Mouse (Mus musculus): ENCODE data around the gene Rps19. TPM values are rescaled to one million over a fixed set of nuclear protein-coding genes. Genes with fewer than 3 reads are reported as not detected.
"Not testable (repeated sequence)": the region's sequence is repeated elsewhere in the genome, so short reads cannot be mapped to it uniquely, and the experiment has no call there.

Gene Rps19
- polyA plus RNA-seq (2016; fragmentation: Nextera tagmentation; extraction: Ambion mirVana) = 2,181 and 2,235 TPM in 2 replicates

DNA sequence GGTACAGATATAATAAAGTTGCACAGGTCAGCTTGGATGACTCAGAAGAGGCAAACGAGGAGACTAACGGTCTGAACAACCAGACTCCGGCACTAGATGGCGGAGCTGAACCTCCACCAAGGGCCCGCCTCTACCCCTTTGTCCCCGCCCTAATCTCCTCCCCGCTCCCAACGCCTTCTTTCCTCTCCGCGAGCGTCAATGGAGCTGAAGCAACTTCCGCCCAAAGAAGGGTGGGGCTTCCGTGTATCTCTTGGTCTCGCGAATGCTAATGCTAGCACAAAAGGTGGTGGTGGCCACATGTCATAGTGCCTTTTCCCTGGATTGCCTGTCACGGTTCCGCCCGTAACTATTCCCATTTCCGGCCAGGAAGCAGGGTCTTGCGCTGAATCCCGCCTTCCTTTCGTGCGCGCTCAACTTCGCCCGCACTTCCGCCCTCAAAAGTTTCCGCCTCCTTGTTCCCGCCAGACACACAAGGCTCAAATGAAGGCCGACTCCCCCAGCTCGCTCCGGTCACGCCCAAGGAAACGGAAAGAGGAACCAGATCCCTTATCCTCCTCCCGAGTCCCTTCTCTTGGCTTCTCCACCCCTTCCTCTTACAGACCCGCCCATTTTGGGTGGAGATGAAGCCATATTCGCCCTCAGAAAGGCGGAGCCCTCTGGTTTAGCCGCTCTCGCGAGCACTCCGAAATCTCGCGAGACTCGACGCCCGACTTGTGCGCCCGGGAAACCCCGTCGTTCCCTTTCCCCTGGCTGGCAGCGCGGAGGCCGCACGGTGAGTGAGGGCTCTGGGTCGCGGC, at the start of gene Rps19:
Gene Rps19, plus strand, starts transcription at position 476 of the 797 bp plus-strand sequence.
- Histone ChIP-seq H3K27ac (replicated peaks) (peak within 1 kb of the TSS; percentile 99), H3K4me3 (peak within 1 kb of the TSS; percentile 99), H3K9me3 (no peaks in the 10 kb centered on the region), H3K36me3 (replicated peaks) (peaks cover 39% of the 10 kb centered on the region), H3K4me1 (peaks cover 36% of the 10 kb centered on the region), H3K27me3 (replicated peaks; ENCODE audit: low read depth, poor library complexity, severe bottlenecking) (no peaks in the 10 kb centered on the region)
- WGBS = under 1% methylated on average over 57 of the region's 57 CpGs
- peak; percentile 97 for DNase-seq (ENCODE audit: low spot score)

DNA sequence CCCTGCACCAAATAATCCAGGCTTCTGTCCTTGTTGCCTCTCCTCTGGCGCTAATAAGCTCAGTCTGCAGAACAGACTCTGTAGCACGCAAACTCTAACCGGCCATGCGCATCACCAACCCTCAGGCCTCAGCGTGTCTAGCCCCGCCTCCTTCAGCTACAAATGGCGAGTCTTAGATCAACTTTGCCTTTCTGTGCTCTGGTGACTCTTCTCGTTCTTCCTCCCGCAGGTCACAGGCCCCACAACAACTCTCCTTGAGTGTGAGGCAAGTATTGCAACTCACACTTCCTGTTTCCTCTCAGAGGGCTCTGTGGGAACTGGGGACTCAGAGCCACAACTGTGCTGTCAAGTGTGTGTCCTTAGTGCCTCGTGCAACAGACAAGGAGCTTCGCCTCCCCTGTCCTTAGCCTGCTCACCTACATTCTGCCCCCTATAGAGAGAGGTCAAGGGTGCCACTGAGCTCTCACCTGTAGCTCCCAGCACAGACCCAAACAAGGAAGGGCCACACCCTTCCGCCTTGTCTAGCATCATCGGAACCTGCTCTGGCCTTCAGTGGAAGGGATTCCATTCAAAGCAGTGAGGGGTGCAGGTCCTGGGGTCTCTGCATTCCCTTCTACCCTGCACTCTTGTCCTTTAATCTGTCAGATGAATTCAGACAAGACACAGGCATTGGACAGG, 45.3 kb upstream of the Rps19 start:
- H3K4me1 ChIP-seq = peaks cover 18% of the 10 kb centered on the region
- not testable (repeated sequence) for H3K27ac ChIP-seq (replicated peaks); H3K27me3 ChIP-seq (replicated peaks; ENCODE audit: low read depth, poor library complexity, severe bottlenecking); H3K36me3 ChIP-seq (replicated peaks); H3K9me3 ChIP-seq; DNase-seq (ENCODE audit: low spot score); H3K4me3 ChIP-seq
- WGBS = 55% methylated on average over 13 of the region's 13 CpGs

DNA sequence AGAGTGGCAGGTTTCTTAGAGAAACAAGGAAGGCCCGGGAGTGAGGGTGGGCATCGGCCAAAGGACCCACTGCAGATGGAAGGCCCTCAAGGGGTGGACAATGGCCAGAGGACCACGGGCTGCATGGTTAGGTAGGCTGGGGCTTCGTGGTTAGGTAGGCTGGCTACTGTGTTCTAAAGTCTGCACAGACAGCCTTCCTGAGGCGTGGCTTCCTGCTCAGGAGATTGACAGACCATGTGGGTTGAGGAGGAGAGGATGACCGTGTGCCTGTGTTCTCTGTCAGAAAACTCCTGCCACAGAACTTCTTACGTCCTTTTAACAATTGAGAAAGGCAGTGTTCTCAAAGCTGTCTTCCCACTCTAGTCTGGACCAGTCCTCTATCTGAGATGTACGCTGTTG, 44.8 kb upstream of the Rps19 start:
- Histone ChIP-seq H3K36me3 (replicated peaks) (no peaks in the 10 kb centered on the region), H3K4me3 (no peak overlapping the region), H3K27me3 (replicated peaks; ENCODE audit: low read depth, poor library complexity, severe bottlenecking) (no peaks in the 10 kb centered on the region), H3K4me1 (peaks cover 18% of the 10 kb centered on the region), H3K9me3 (no peaks in the 10 kb centered on the region), H3K27ac (replicated peaks) (no peak overlapping the region)
- WGBS = 75% methylated on average over 8 of the region's 8 CpGs
- DNase-seq (ENCODE audit: low spot score) = no peak

DNA sequence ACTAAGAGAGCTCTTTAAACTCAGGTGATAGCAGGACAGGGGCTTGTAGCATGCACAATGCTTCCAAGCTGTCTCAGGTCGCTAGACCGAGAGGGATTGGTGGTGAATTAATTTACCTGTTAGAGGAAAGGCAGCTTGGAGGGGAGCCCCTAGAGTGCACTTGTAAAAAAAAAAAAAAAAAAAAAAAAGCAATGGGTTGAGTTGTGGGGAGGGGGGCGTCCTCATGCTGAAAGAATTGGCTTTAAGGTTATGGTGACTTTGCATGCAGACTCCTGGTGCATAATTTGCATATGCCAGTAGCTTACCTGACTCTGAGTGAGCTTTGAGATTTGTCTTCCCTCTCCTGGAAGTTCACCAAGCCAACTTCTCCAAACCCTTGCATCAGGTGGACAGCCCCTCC, 43.8 kb upstream of the Rps19 start:
- Histone ChIP-seq H3K36me3 (replicated peaks) (no peaks in the 10 kb centered on the region), H3K4me3 (no peak overlapping the region), H3K4me1 (peaks cover 18% of the 10 kb centered on the region), H3K9me3 (no peaks in the 10 kb centered on the region), H3K27me3 (replicated peaks; ENCODE audit: low read depth, poor library complexity, severe bottlenecking) (no peaks in the 10 kb centered on the region), H3K27ac (replicated peaks) (no peak overlapping the region)
- DNase-seq (ENCODE audit: low spot score) = no peak
- 55% methylated on average over 3 of the region's 3 CpGs for WGBS

DNA sequence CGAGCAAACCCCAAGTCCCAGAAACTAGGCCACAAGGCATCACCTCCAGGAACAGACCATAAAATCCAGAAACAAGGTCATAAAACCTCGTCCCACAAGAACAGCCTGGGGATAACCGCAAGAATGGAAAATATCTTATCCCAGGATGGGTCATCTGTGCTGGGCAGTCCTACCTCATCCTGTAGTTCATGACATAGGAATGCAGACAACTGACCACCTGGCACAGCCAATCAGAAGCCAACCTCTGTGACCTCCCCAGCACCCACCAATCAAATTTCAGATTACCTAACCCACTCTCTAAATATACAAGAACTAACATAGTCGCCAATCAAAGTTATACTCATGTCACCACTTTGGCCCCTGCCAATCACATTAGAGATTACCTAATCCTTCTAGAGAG, 43.2 kb upstream of the Rps19 start:
- no peak for DNase-seq (ENCODE audit: low spot score)
- Histone ChIP-seq H3K36me3 (replicated peaks) (no peaks in the 10 kb centered on the region), H3K9me3 (no peaks in the 10 kb centered on the region), H3K4me3 (no peak overlapping the region), H3K27ac (replicated peaks) (no peak overlapping the region), H3K4me1 (peaks cover 24% of the 10 kb centered on the region), H3K27me3 (replicated peaks; ENCODE audit: low read depth, poor library complexity, severe bottlenecking) (no peaks in the 10 kb centered on the region)
- WGBS = 80% methylated on average over 4 of the region's 4 CpGs

DNA sequence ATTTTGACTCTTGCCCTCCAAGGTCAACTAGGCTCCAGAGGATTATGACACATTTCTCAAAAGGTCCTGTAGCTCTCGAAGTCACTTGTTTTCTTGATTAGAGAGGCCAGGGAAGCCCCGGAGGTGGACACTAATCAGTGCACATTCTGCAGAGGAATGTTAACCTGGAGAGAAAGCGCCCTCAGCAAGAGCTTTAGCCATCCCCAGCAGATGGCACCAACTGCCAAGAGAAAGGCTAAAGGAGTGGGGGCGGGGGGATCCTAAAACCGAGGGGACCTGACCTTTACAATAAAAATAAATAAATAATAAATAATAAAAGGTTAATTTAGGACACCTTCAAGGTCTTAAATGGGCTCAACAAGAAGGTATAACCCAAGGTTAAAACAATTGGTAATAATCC, 40.0 kb upstream of the Rps19 start:
- H3K9me3 ChIP-seq = no peaks in the 10 kb centered on the region
- H3K36me3 ChIP-seq (replicated peaks) = no peaks in the 10 kb centered on the region
- no peak overlapping the region for H3K4me3 ChIP-seq
- H3K27me3 ChIP-seq (replicated peaks; ENCODE audit: low read depth, poor library complexity, severe bottlenecking) = no peaks in the 10 kb centered on the region
- H3K27ac ChIP-seq (replicated peaks) = no peak overlapping the region
- no peak for DNase-seq (ENCODE audit: low spot score)
- peaks cover 26% of the 10 kb centered on the region for H3K4me1 ChIP-seq
- WGBS = 40% methylated on average over 5 of the region's 5 CpGs

DNA sequence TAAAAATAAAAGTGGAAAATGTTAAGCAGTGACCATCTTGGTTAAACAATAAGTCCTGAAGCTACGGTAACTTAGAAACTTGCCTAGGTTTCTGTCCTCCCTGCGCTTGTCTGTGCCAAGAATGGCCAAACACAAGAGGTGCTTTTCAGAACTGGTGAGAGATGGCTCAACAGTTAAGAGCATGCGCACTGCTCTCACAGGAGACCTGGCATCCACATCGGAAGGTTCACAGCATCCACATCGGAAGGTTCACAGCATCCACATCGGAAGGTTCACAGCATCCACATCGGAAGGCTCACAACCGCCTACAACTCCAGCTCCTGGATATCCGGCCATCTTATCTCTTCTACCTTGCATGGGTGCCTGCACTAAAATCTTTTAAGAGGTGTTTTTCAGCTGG, 39.0 kb upstream of the Rps19 start:
- Histone ChIP-seq H3K27ac (replicated peaks) (no peak overlapping the region), H3K9me3 (no peaks in the 10 kb centered on the region), H3K27me3 (replicated peaks; ENCODE audit: low read depth, poor library complexity, severe bottlenecking) (no peaks in the 10 kb centered on the region), H3K4me1 (peaks cover 20% of the 10 kb centered on the region), H3K36me3 (replicated peaks) (no peaks in the 10 kb centered on the region), H3K4me3 (no peak overlapping the region)
- no peak for DNase-seq (ENCODE audit: low spot score)
- 84% methylated on average over 9 of the region's 9 CpGs for WGBS

DNA sequence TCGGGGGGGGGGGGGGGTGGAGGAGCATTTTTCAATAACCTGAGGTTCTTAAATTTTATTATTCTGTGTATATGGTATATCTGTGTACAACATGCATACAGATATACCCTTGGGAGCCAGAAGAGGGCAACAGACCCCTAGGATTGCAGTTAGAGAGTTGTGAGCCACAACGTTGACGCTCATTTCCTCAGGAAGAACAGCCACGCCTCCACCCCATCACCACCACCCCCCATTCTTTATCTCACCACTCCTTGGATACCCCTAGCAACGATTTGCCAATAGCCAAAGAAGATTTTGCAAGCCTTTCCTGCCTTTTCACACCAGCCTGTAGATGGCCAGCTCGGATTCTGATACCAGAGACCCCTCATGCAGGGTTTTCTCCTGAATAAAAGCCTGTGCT, 38.5 kb upstream of the Rps19 start:
- H3K4me1 ChIP-seq = peaks cover 18% of the 10 kb centered on the region
- H3K9me3 ChIP-seq = no peaks in the 10 kb centered on the region
- H3K27ac ChIP-seq (replicated peaks) = no peak overlapping the region
- 6% methylated on average over 6 of the region's 6 CpGs for WGBS
- no peaks in the 10 kb centered on the region for H3K27me3 ChIP-seq (replicated peaks; ENCODE audit: low read depth, poor library complexity, severe bottlenecking)
- H3K4me3 ChIP-seq = no peak overlapping the region
- peak; percentile 50 for DNase-seq (ENCODE audit: low spot score)
- H3K36me3 ChIP-seq (replicated peaks) = no peaks in the 10 kb centered on the region

DNA sequence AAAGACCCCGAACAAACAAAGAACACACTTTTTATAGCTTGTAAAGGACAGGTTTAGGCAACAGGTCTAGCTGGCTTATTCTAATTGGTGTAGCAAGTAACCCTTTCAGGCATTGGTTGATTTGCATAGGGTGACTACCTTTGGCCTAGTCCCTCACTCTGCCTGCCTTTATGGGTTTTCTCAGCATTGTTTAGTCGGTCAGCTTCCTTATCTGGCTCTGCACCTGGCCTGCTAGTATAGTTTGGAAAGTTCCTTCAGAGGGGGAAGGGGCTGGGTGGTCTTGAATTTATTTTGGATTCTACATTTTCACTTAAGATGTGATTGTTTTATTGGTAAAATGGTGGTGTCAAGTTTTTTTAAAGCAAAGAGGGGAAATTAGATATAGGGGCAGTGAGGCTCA, 37.6 kb upstream of the Rps19 start:
- WGBS = 46% methylated on average over 2 of the region's 2 CpGs
- H3K36me3 ChIP-seq (replicated peaks); DNase-seq (ENCODE audit: low spot score); H3K27ac ChIP-seq (replicated peaks); H3K4me3 ChIP-seq; H3K9me3 ChIP-seq; H3K27me3 ChIP-seq (replicated peaks; ENCODE audit: low read depth, poor library complexity, severe bottlenecking): not testable (repeated sequence)
- peaks cover 24% of the 10 kb centered on the region for H3K4me1 ChIP-seq

DNA sequence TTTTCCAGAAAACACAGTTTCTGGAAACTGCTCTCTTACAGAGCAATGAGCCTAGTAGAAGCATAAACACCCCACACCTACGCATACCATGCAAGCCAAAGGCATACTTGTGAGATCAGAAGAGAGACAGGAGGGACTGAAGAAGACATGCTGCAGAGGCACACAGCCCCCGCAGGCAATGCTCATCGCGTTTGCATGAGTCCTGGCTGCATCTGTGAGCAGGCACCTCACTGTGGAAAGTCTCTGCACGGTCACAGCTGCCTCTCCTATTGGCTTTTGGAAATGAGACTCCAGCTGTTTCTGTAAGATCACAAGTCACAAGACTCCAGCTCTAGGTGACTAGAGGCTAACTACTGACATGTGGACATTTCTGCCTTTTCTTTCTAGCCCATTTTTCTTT, 34.0 kb upstream of the Rps19 start:
- Histone ChIP-seq H3K27me3 (replicated peaks; ENCODE audit: low read depth, poor library complexity, severe bottlenecking) (no peaks in the 10 kb centered on the region), H3K27ac (replicated peaks) (no peak overlapping the region)

DNA sequence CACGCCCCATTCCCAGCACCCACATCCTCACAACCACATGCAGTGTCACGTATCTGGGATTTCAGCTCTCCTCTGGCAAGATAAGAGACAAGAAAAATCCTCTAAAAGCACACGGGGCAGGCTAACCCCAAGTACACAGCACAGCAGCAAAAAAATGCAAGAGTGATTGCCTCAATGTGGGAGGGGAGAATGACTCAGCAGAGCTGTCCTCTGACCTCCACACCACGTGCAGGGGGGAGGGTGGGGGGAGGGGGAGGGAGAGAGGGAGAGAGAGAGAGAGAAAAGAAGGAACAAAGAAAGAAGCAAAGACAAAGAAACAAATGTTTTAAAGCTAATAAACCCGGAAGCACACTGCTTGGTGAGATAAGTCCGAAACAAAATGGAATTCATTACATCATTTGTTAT, 33.3 kb upstream of the Rps19 start:
- H3K27ac ChIP-seq (replicated peaks) = peak overlapping the region; percentile 65
- WGBS = 43% methylated on average over 6 of the region's 6 CpGs
- no peak overlapping the region for H3K4me3 ChIP-seq
- no peaks in the 10 kb centered on the region for H3K27me3 ChIP-seq (replicated peaks; ENCODE audit: low read depth, poor library complexity, severe bottlenecking)
- H3K9me3 ChIP-seq = no peaks in the 10 kb centered on the region
- peak; percentile 72 for DNase-seq (ENCODE audit: low spot score)
- no peaks in the 10 kb centered on the region for H3K36me3 ChIP-seq (replicated peaks)
- H3K4me1 ChIP-seq = peaks cover 33% of the 10 kb centered on the region

More for the DNA sequence above, 34.0 kb upstream of the Rps19 start:
- H3K9me3 ChIP-seq = no peaks in the 10 kb centered on the region
- H3K36me3 ChIP-seq (replicated peaks) = no peaks in the 10 kb centered on the region
- 21% methylated on average over 5 of the region's 5 CpGs for WGBS
- DNase-seq (ENCODE audit: low spot score) = peak; percentile 39
- no peak overlapping the region for H3K4me3 ChIP-seq
- peaks cover 39% of the 10 kb centered on the region for H3K4me1 ChIP-seq

DNA sequence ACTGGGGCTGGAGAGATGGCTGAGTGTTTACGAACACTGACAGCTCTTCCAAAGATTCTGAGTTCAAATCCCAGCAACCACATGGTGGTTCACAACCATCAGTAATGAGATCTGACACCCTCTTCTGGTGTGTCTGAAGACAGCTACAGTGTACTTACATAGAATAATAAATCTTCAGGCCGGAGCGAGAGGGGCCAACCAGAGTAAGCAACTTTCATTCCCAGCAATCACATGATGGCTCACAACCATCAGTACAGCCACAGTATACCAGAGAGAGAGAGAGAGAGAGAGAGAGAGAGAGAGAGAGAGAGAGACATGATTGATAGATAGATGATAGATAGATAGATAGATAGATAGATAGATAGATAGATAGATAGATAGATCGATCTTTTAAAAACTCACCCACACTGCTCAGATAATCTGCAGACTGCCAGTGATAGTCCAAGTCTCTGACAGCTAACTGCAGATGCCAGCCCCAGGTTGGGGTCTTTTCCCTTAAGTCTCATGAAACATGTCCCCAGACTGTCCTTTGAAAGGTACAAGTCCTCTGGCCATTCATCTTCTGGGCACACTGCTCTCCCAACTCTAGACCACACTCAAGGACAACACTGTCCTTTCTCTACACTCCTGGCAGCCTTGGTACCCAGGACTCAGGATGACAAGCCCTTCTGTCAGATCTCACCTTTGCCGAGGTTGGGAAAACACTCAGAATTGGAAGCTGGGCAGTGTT, 32.4 kb upstream of the Rps19 start:
- WGBS = 89% methylated on average over 5 of the region's 5 CpGs
- no peak for DNase-seq (ENCODE audit: low spot score)
- Histone ChIP-seq H3K9me3 (no peaks in the 10 kb centered on the region), H3K36me3 (replicated peaks) (no peaks in the 10 kb centered on the region), H3K27ac (replicated peaks) (peak overlapping the region; percentile 65), H3K4me1 (peaks cover 29% of the 10 kb centered on the region), H3K27me3 (replicated peaks; ENCODE audit: low read depth, poor library complexity, severe bottlenecking) (no peaks in the 10 kb centered on the region), H3K4me3 (no peak overlapping the region)
